Mouse (Mus musculus): ENCODE data around the gene Hsph1.

DNA sequence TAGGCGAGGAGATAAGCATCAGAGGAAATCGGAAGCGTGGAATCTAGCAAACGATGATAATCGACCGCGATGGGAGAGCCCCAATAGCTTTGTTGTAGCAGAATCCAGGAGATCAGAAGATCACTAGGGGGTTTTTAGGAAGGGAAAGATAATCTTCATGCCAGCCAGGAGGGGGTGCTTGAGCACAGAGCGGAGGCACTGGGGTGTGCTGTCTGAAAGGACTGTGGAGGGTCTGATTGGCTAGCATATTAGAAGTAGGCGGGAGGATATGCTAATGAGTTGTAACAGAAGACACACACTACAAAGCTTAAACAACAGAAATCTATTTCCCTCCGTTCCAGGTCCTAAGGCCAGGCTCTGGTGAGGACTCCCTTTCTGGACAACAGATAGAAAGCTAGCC lies 50.3 kb downstream of the Hsph1 start:
- TF ChIP-seq CTCF (IDR thresholded peaks at IDR 0.05) (peak; percentile 33), EP300 (IDR thresholded peaks at IDR 0.05) (no peak)
